Mouse (Mus musculus) stomach, embryonic 16.5 days (tissue): Measurements from ENCODE around the gene Pros1. TPM values are rescaled to one million over a fixed set of nuclear protein-coding genes. Genes with fewer than 3 reads are reported as not detected.

Source experiments
- ATAC-seq: fragments of 200-750 bp; cut with Nextera tagmentation; 2 replicates; pipeline ENCODE4 v1.8.0; 2017; ENCODE audit warnings: moderate number of reproducible peaks, moderate TSS enrichment; ENCODE audit not compliant: insufficient read depth, low FRiP score
- H3K27ac ChIP-seq: fragments of 300-500 bp; sonication (generic); 2 replicates; pipeline ENCODE4 v1.5.1; 2014; ENCODE audit warnings: low read length
- H3K27me3 ChIP-seq: fragments of 300-500 bp; sonication (generic); 2 replicates; pipeline ENCODE4 v1.6.1; 2014; ENCODE audit warnings: low read length, control low read depth, mixed read lengths; ENCODE audit not compliant: control insufficient read depth, insufficient read depth
- H3K36me3 ChIP-seq: fragments of 300-500 bp; sonication (generic); 2 replicates; pipeline ENCODE4 v1.6.1; 2014; ENCODE audit warnings: low read length; ENCODE audit not compliant: control insufficient read depth, insufficient read depth
- H3K4me1 ChIP-seq: fragments of 300-500 bp; sonication (generic); 2 replicates; pipeline ENCODE4 v1.6.1; 2014; ENCODE audit warnings: low read length, control low read depth, mixed read lengths; ENCODE audit not compliant: control insufficient read depth, insufficient read depth
- H3K4me2 ChIP-seq: fragments of 300-500 bp; sonication (generic); 2 replicates; pipeline ENCODE4 v1.6.1; 2014; ENCODE audit warnings: low read depth, low read length, mixed read lengths
- H3K4me3 ChIP-seq: fragments of 300-500 bp; sonication (generic); replicated peaks from 2 replicates; pipeline ENCODE4 v1.5.1; 2014; ENCODE audit warnings: mild to moderate bottlenecking, low read length
- H3K9ac ChIP-seq: fragments of 300-500 bp; sonication (generic); 2 replicates; pipeline ENCODE4 v1.6.1; 2014; ENCODE audit warnings: low read length
- H3K9me3 ChIP-seq: fragments of 300-500 bp; sonication (generic); replicated peaks from 2 replicates; pipeline ENCODE4 v1.6.1; 2016; ENCODE audit warnings: low read length, control low read depth; ENCODE audit not compliant: control insufficient read depth
- WGBS: fragments of 180-500 bp; shearing (Covaris S2); extraction: QIAGEN DNeasy Blood & Tissue Kit; methylation state at CpG from one replicate; pipeline ENCODE4 v1.1.7; 2014; 5-methylcytosine and 5-hydroxymethylcytosine counted together
- polyA plus RNA-seq: library from polyadenylated mRNA; unstranded; fragments of >200 nt; fragmentation: Nextera tagmentation; extraction: Ambion mirVana; gene quantifications from 2 replicates; pipeline ENCODE4 v1.2.1, GENCODE M21; 2015

Pros1 gene
- polyA plus RNA-seq, 1 experiment from 2014 or later, result 43.9 TPM

DNA sequence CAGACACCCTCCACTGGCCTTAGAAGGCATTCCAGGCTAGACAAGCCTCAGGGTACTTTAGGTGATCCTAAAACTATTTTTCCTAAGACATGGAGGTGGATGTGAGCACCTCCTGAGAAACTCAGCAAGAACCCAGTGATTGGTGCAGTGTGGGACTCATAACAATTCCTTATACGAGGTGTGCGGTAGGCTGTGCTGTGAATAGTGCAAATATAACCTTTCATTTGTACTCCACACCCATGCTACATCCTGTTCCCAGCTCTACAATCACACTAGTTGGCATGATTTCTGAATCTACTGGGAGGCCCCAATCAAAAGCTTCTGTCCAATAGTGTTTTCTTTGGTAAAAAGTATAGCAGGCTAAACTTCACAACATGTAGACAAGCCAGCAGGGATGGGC, 22.1 kb upstream of the Pros1 start:
- 65% methylated on average over 2 of the region's 2 CpGs for WGBS
- no peak overlapping the region; the same call in 1 of the 2 replicates for H3K27ac ChIP-seq
- ATAC-seq, result no peak
- no peaks in the 10 kb centered on the region for H3K36me3 ChIP-seq
- H3K4me1 ChIP-seq, result 0 out of 2 replicates have a peak, but pooled peaks cover 6% of the 10 kb centered on the region
- no peak overlapping the region for H3K9ac ChIP-seq
- no peak overlapping the region for H3K4me2 ChIP-seq
- H3K27me3 ChIP-seq, result no peaks in the 10 kb centered on the region
- no peaks in the 10 kb centered on the region for H3K9me3 ChIP-seq
- H3K4me3 ChIP-seq, result no peak overlapping the region

DNA sequence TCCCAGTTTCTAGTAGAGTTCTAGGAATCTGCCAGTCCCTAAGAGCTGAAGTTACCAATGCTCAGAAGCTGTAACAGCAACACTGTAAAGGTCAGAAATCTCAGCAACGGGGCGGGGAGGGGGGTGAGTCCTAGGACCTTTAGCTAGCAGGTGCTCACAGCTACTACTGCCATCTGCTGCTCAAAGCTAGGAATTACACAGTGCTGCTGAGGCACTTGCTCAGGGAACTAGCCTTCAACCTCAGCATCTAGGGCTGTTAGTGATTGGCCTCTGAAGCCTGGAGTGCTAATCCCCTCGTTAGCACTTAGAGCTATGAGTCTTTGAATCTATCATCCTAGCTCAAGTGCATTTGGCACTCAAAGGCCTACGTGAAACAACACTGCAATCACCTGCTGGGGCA, 21.6 kb upstream of the Pros1 start:
- ATAC-seq, result peak; percentile 50; the same call in 1 of the 2 replicates
- Histone ChIP-seq H3K4me1 (0 out of 2 replicates have a peak, but pooled peaks cover 6% of the 10 kb centered on the region), H3K9ac (no peak overlapping the region), H3K36me3 (no peaks in the 10 kb centered on the region), H3K27ac (no peak overlapping the region; the same call in 1 of the 2 replicates), H3K4me3 (no peak overlapping the region), H3K27me3 (no peaks in the 10 kb centered on the region), H3K4me2 (no peak overlapping the region), H3K9me3 (no peaks in the 10 kb centered on the region)
- 16% methylated on average over 4 of the region's 4 CpGs for WGBS

DNA sequence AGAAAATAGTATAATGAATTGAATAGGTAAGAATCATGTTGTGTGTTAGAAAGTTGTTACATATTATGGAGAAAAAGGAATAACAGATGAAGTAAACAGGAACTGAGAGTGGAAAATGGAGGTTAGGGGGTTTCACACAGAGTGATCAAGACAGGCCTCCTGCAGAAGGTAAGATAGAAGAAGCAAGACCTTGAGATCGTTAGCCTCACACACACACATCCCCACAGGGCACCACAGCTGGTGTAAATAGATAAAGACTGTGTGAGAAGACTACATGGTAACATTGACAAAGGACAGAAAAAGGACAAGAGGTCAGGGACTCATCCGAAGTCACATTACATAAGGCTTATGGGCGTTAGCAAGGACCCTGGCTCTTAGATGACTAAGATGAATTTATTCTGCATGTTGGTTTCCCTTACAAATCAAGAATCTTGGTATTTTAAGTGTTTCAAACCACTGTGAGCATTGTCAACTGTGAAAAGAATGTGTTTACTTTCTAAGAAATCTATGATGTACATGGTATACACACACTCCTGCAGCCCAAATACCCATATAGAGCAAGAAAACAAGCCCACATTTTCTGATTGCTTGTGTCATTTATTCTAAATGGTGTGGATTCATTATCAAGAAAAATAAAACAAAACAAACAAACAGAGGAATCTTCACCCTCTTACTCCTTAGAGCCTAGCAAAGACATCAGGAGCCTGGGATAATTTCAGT, 19.9 kb upstream of the Pros1 start:
- 0 out of 2 replicates have a peak, but pooled peaks cover 6% of the 10 kb centered on the region for H3K4me1 ChIP-seq
- H3K27me3 ChIP-seq, result no peaks in the 10 kb centered on the region
- no peak overlapping the region for H3K4me3 ChIP-seq
- H3K36me3 ChIP-seq, result no peaks in the 10 kb centered on the region
- H3K9me3 ChIP-seq, result no peaks in the 10 kb centered on the region
- H3K27ac ChIP-seq, result no peak overlapping the region
- no peak for ATAC-seq
- H3K9ac ChIP-seq, result no peak overlapping the region
- 44% methylated on average over 3 of the region's 3 CpGs for WGBS
- no peak overlapping the region for H3K4me2 ChIP-seq

DNA sequence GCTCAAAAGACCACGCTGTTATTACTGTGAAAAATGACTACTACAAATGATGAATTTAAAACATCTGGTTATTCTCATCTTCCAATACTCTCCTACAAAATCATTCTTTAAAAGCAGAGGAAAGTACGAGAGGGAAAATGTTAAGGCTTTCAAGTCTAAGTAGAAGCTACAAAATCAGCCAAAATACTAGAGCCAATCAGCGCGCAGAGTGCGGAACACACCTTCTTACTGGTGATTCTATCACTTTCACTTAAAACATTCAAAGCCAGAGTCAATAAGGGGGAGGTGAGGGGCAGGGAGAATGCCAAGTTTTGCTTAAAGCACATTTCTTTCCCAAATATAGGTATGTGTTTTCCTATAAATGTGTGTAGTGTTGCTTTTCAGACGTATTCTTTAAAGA, 8.8 kb upstream of the Pros1 start:
- Histone ChIP-seq H3K36me3 (no peaks in the 10 kb centered on the region), H3K27me3 (no peaks in the 10 kb centered on the region), H3K4me3 (no peak overlapping the region; the same call in 1 of the 2 replicates), H3K27ac (no peak overlapping the region), H3K9me3 (no peaks in the 10 kb centered on the region), H3K4me1 (peaks cover 8% of the 10 kb centered on the region; the same call in 1 of the 2 replicates), H3K4me2 (peak overlapping the region; percentile 73), H3K9ac (no peak overlapping the region)
- 68% methylated on average over 6 of the region's 6 CpGs for WGBS
- ATAC-seq, result no peak

DNA sequence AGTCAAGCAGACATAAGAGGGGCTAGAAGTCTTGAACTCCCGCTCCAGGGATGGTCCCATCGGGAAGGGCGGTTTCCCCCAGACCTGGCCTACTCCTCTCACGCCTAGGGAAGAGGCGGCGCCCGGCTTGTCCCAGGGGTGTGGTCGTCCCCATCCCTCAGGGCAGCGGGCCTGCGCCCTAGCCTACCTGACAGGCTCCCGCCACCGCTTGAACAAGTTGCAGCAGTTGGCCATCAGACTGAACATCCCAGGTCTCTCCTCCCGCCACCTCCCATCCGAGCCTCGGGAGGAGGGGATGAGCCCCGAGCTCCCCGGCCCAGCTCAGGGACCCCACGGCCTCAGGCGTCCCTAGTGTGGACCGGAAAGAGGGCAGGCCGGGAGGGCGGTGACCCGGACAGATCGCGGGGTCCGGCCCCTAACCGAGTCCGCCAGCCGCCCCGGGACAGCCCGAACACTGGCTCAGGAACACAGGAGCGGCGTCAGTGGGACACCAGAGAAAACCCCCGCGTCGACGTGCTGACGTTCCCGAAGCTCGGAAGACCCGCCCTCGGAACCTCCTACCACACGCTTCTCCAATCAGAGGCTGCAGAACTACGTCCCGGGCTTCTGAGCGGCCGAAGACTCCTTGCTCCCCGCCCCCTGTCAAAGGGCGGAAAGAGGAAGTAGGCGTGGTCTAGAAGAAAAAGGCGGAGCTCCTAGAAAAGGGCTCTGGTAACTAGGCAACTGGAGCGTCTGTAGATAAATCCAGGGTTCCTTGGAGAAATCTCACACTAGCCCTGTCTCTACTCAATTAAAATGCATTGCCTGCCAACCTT, 7.4 kb upstream of the Pros1 start, which contains the start of gene Arl13b:
Arl13b (minus strand) TSS at position 543 of the 815 bp plus-strand sequence.
- no peaks in the 10 kb centered on the region for H3K9me3 ChIP-seq
- no peaks in the 10 kb centered on the region for H3K36me3 ChIP-seq
- peak within 1 kb of the TSS; percentile 73 for H3K4me2 ChIP-seq
- H3K9ac ChIP-seq, result peak within 1 kb of the TSS; percentile 90
- H3K4me3 ChIP-seq, result peak within 1 kb of the TSS; percentile 99
- no peaks in the 10 kb centered on the region for H3K27me3 ChIP-seq
- H3K4me1 ChIP-seq, result peaks cover 8% of the 10 kb centered on the region; the same call in 1 of the 2 replicates
- peak; percentile 100 for ATAC-seq
- peak within 1 kb of the TSS; percentile 81 for H3K27ac ChIP-seq
- under 1% methylated on average over 52 of the region's 52 CpGs for WGBS

DNA sequence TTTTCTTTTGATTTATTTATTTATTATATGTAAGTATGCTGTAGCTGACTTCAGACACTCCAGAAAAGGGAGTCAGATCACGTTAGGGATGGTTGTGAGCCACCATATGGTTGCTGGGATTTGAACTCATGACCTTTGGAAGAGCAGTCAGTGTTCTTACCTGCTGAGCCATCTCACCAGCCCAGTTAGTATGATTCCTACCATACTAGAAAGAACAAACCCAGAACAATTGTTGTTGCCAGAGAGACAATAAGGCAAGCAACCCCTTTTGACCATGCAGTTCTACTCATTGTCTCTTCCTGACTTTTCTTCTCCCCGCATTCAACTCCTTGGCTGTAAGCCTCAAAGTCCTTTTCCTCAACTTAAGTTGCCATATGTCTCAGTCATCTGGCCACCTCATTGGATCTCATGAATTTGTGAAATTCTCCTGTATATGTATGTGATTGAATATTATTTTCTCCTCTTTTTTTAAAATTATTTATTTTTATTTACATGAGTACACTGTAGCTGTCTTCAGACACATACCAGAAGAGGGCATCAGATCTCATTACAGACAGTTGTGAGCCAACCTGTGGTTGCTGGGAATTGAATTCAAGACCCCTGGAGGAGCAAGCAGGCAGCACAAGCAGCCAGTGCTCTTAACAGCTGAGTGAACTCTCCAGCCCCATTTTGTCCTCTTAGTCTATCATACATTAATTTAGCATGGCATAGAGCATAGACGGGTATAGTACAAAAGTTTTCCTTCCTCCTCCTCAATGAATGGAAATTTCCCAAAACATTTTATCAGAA, 1.4 kb upstream of the Pros1 start:
- Histone ChIP-seq H3K27ac (no peak overlapping the region), H3K4me2 (no peak overlapping the region), H3K9ac (no peak overlapping the region), H3K27me3 (0 out of 2 replicates have a peak, but pooled peaks cover 3% of the 10 kb centered on the region), H3K36me3 (no peaks in the 10 kb centered on the region), H3K4me1 (peaks cover 4% of the 10 kb centered on the region; the same call in 1 of the 2 replicates), H3K9me3 (no peaks in the 10 kb centered on the region), H3K4me3 (no peak overlapping the region)
- no peak for ATAC-seq
- WGBS, result 80% methylated on average over 3 of the region's 3 CpGs

DNA sequence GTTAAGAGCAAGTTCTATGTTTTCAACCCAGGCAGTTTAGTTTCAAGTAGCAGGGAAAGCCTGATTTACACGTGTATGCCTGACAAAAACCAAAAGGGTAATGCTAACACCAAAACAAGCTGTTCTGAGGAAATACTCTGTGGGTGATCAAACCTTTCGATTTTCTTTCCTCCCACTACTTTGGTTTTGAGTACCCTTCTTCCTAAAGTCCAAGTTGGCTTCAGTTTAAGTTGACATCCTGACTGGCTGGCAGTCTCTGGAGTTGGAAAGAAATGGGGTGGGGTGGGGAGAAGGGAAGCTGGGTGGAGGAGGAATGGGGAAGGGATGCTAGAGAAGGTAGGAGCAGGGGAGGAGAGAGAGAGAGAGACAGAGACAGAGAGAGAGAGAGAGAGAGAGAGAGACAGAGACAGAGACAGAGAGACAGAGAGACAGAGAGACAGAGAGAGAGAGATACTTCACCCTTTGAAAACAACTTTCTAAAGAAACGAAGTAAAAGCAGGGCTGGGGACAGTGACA, 438 bp upstream of the Pros1 start:
- 0 out of 2 replicates have a peak overlapping the region, but pooled peaks have one; percentile 74 for H3K27ac ChIP-seq
- no peaks in the 10 kb centered on the region for H3K9me3 ChIP-seq
- peak; percentile 38; the same call in 1 of the 2 replicates for ATAC-seq
- H3K4me2 ChIP-seq, result peak overlapping the region; percentile 80
- no peaks in the 10 kb centered on the region for H3K36me3 ChIP-seq
- WGBS, result 17% methylated on average over 3 of the region's 3 CpGs
- peak overlapping the region; percentile 69 for H3K4me3 ChIP-seq
- H3K4me1 ChIP-seq, result peaks cover 4% of the 10 kb centered on the region; the same call in 1 of the 2 replicates
- H3K9ac ChIP-seq, result peak overlapping the region; percentile 81
- 0 out of 2 replicates have a peak, but pooled peaks cover 3% of the 10 kb centered on the region for H3K27me3 ChIP-seq

DNA sequence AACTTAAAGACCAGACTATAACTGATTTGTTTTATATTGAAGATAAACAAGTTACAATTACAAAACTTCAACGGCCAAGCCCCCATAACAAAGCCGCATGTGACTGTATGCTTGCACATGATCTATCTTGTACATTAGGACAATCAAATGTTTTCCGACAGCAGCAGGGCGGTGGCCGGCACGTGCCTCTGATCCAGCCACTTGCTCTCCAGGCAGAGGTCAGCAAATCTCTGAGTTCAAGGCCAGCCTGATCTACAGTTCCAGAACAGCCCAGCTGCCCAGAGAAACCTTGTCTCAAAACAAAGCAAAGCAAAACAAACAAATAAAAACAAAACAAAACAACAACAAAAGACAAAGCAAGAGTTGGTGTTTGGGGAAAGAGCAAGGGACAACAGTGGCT, 1.3 kb downstream of the Pros1 start:
- Histone ChIP-seq H3K9ac (no peak overlapping the region), H3K36me3 (no peaks in the 10 kb centered on the region), H3K4me1 (peaks cover 4% of the 10 kb centered on the region; the same call in 1 of the 2 replicates), H3K4me2 (peak overlapping the region; percentile 80), H3K27ac (no peak overlapping the region), H3K27me3 (0 out of 2 replicates have a peak, but pooled peaks cover 3% of the 10 kb centered on the region), H3K4me3 (no peak overlapping the region), H3K9me3 (no peaks in the 10 kb centered on the region)
- 68% methylated on average over 6 of the region's 6 CpGs for WGBS
- no peak for ATAC-seq
